Mouse (Mus musculus): Measurements from ENCODE around the gene Rad52. TPM values are rescaled to one million over a fixed set of nuclear protein-coding genes. Genes with fewer than 3 reads are reported as not detected.

Rad52 gene
- total RNA-seq, 4 experiments from 2014 or later: 42.2 to 48.0 (median 44.4) TPM

Other genes starting within 250 kb of the Rad52 start
- gene Erc1, start 54.5 kb upstream of the Rad52 start, total RNA-seq (2022): 10 to 100 TPM; 39.5 to 41.0 (median 40.4) TPM
- 100 to 1,000 TPM; 191 to 267 (median 227) TPM for gene Wnk1, start 136.0 kb downstream of the Rad52 start, total RNA-seq (2022)
- 1 to 10 TPM; 1.3 to 3.0 (median 2.2) TPM for gene Ninj2, start 190.7 kb downstream of the Rad52 start, total RNA-seq (2022)